Mouse (Mus musculus): ENCODE measurements at regions not wholly inside any gene's neighbourhood (a gene's known extent, or its start where the extent isn't known, plus 50 kb on each side); places are given as distances from the start of the nearest gene placed in this dataset.

GRCm38 (mm10) chr9:27646956-27647355, 143.6 kb upstream of the Opcml start:
- TF ChIP-seq CTCF (IDR thresholded peaks at IDR 0.05; ENCODE audit: control insufficient read depth, insufficient read depth, insufficient read length) (no peak), MAX (IDR thresholded peaks at IDR 0.05) (no peak), USF1 (IDR thresholded peaks at IDR 0.05; ENCODE audit: low read depth) (no peak), MYOD1 (IDR thresholded peaks at IDR 0.05; ENCODE audit: control insufficient read depth, insufficient read length, low read depth) (no peak)
